Mouse (Mus musculus) thymus, postnatal 0 days (tissue): Measurements from ENCODE around the gene Pdxdc1. TPM values are rescaled to one million over a fixed set of nuclear protein-coding genes. Genes with fewer than 3 reads are reported as not detected.
"Not testable (repeated sequence)": the region's sequence is repeated elsewhere in the genome, so short reads cannot be mapped to it uniquely, and the experiment has no call there.

Experiments used
- DNase-seq: peaks from one replicate; pipeline ENCODE4 v3.0.0-alpha.2; 2015; ENCODE audit warnings: low spot score
- polyA plus RNA-seq: library from polyadenylated mRNA; unstranded; fragments of >200 nt; fragmentation: Nextera tagmentation; extraction: Ambion mirVana; gene quantifications from 2 replicates; pipeline ENCODE4 v1.2.1, GENCODE M21; 2015

Gene Pdxdc1
- polyA plus RNA-seq = 36.3 and 38.5 TPM in 2 replicates

GRCm38 (mm10) chr16:13902888-13903483, at the start of gene Pdxdc1, which contains the start of gene Mpv17l:
Gene Pdxdc1, minus strand, starts transcription at chr16:13903131.
Gene Mpv17l, plus strand, starts transcription at chr16:13903161.
- DNase-seq = peak; percentile 95

GRCm38 (mm10) chr16:13951245-13951644, 48.3 kb upstream of the Pdxdc1 start:
- DNase-seq = no peak

GRCm38 (mm10) chr16:13946306-13946705, 43.4 kb upstream of the Pdxdc1 start:
- DNase-seq = no peak

DNA sequence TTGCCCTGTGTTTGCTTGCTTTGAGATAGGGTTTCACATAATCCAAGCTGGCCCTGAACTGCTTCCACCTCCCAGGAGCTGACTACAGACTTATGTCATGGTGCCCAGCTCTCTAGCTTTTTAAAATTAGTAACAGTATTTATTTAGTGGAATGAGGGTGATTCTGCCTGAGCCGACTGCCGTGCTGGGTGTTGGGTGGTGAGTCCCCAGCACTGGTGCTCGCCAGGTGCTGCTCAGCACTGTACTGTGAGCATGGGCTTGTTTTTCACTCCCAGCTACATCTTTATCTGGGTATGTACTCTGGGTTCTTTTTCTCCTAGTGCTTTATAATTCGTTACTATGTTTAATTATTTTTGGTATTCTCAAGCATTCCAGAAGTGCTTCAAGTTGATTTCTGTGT, 42.2 kb upstream of the Pdxdc1 start:
- DNase-seq = no peak

GRCm38 (mm10) chr16:13944752-13945151, 41.8 kb upstream of the Pdxdc1 start:
- DNase-seq = no peak

DNA sequence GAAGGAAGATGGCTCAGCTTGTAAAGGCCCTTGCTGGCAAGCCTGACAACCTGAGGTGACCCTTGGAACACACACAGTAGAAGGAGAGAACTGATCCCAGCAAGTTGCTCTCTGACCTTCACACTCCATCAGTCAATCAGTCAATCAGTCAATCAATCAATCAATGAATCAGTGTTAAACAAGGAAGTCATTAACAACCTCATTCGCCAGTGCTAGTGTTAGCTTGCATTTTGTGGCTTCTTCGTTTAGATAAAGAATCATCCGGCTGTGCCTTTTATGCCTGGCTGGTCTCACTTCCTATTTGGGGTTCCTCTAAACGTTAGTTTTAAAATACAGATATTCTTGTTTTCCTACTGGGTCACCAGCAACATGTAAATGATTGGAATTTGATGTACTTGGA, 41.2 kb upstream of the Pdxdc1 start:
- no peak for DNase-seq

DNA sequence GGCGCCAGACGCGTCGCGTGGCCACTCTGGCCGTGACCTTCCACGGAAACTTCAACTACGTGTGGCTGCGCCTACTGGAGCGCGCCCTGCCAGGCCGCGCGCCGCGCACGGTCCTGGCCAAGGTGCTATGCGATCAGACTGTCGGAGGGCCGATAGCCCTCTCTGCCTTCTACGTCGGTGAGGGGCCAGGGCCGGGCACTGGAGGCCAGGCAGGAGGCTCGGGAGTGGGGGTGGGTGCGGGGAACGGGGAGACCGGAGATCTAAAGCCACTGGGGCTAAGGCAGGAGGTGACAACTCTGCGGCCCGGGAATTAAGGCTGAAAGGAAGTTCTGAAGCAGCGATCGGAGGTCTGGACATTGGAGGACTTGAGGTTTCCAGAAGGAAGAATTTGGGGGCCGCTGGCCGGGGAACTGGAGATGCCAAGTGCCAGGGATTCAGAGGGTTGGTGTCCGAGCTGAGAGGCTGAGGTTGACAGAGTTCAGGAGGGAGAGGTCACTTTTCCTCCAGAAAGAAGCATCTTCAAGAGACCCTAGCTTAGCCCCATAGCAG, 38.0 kb upstream of the Pdxdc1 start:
- DNase-seq = no peak

DNA sequence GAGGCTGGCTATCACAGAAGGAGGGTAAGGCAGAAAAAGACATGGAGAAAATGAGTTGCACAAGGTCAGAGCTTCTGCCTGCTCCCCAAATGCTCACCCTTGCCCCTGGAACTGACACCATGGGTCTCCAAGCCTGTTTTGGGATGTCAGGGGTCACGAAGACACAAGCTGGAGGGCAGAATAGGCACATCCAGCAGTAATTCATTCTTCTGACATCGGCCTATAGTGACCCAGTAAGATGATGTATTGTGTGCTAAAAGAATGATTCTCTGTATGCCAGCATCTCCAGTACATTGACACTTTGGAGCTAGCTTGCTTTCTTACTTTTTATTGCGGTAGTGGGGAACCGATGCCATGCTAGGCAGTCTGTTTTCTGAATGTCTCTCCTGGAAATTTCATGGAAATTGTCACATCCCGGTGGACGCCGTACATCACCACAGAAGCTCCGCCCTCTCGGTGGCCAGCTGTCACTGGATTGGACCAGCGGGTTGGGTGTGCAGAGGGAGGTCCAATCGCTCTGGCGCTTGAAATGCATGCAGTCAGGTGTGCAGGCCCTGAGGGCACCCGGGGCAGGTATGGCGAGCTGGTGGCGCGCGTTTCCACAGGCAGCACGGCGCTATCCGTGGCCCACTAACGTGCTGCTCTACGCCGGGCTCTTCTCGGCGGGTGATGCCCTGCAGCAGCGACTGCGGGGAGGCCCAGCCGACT, 37.4 kb upstream of the Pdxdc1 start:
- no peak for DNase-seq

DNA sequence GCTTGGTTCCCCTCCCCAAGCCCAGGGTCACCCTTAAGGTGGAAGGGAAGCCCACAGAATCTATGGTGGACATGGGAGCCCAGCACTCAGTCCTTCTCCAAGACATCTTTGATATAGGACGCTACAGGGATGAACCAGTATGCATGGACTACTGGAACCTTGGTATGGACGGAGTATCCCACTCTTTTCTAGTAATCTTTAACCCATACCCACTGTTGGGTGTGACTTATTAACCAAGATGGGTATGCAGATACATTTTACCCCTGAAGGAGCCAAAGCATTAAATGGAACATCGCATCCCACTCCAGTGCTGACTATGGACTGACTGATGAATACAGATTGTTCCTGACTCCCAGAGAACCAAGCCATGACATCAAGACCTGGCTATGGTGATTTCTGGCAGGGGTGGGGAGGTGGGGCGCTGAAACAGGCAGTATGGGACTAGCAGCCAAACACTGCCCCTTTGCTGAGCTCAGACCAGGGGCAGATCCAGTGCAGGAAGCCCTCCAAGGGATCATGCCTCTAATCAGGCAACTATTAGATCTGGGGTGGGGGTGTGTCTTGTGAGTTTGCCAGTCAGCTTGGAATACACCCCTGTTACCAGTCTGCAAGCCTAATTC, 24.6 kb upstream of the Pdxdc1 start:
- DNase-seq = no peak

DNA sequence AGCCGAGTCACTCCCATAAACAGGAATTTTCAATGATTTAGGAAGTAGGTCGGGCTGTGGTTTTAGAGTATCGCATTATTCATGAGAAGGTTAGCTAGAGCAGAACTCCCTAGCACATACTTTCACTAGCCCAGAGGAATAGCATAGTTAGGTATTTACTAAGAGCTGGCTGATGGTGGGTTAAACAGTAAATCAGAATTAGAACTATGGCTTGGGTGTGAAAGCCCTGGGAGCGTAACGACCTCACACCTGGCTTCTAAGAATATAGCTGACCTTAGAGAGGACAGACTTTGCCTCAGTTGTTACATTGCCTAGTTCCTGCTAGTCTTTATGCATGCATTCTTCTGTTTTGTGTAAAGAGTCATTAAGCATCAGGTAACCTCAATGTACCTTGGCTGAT, 20.0 kb upstream of the Pdxdc1 start:
- DNase-seq = not testable (repeated sequence)

DNA sequence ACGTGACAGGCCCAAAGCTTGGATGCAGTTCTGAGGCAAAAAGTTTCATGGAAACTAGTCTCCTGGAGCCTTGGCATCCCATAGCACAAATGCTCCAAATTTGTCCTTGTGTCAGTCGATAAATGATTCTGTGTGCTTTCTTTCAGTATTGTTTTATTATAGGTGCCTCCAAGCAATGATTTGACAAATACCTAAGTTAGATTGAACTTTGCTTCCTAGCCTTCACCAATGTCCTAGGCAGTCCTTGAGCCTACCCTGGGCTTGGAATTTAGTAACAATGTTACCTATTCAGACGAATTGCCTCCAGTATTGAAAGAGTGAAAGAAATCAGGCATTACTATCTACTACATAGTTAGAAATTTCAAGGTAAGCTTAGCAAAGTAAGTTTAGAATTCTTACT, 19.6 kb upstream of the Pdxdc1 start:
- not testable (repeated sequence) for DNase-seq

- DNase-seq = no peak
Observed at GRCm38 (mm10) chr16:13921781-13922180, 18.9 kb upstream of the Pdxdc1 start.

GRCm38 (mm10) chr16:13921063-13921462, 18.1 kb upstream of the Pdxdc1 start:
- no peak for DNase-seq

- DNase-seq = no peak
Observed at GRCm38 (mm10) chr16:13920093-13920492, 17.2 kb upstream of the Pdxdc1 start.

- no peak for DNase-seq
Observed at GRCm38 (mm10) chr16:13907297-13907696, 4.4 kb upstream of the Pdxdc1 start.

- no peak for DNase-seq
Observed at GRCm38 (mm10) chr16:13903488-13903887, 557 bp upstream of the Pdxdc1 start.

- peak; percentile 65 for DNase-seq
Observed at GRCm38 (mm10) chr16:13902397-13902831, 517 bp downstream of the Pdxdc1 start.

DNA sequence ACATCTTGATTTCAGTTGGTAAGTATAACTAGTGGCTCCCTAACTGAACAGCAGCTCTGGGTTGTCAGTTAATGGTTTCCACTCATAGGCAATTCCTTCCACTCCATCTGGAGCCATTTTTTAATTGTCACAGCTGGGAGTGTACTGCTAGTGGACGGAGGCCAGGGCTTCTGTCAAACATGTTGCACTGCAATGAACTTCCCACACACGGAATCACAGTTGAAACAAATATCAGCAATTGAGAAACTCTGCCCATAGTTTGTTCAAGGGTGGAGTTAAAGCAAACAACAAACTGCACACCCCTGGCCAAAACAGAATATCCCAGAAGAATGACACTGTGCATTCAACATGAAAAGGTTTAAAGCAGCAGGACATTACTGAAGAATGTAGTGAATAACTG, 4.0 kb downstream of the Pdxdc1 start:
- DNase-seq = no peak

GRCm38 (mm10) chr16:13896357-13896756, 6.6 kb downstream of the Pdxdc1 start:
- DNase-seq = no peak

GRCm38 (mm10) chr16:13895740-13896139, 7.2 kb downstream of the Pdxdc1 start:
- DNase-seq = no peak

- DNase-seq = no peak
Observed at GRCm38 (mm10) chr16:13894097-13894496, 8.8 kb downstream of the Pdxdc1 start.

- no peak for DNase-seq
Observed at GRCm38 (mm10) chr16:13892850-13893249, 10.1 kb downstream of the Pdxdc1 start.
